Mouse (Mus musculus) liver, embryonic 13.5 days (tissue): ENCODE data around the gene Pgs1. TPM values are rescaled to one million over a fixed set of nuclear protein-coding genes. Genes with fewer than 3 reads are reported as not detected.

ENCODE experiments used
- ATAC-seq: fragments of 200-750 bp; cut with Nextera tagmentation; 2 replicates; pipeline ENCODE4 v1.8.0; 2017; ENCODE audit warnings: low read depth, mild to moderate bottlenecking, moderate number of reproducible peaks, moderate library complexity
- DNase-seq: peaks from one replicate; pipeline ENCODE4 v3.0.0; 2022
- H3K27ac ChIP-seq: fragments of 300-500 bp; sonication (generic); 2 replicates; pipeline ENCODE4 v1.5.1; 2015; ENCODE audit warnings: moderate library complexity, mild to moderate bottlenecking, inconsistent platforms
- H3K27me3 ChIP-seq: fragments of 300-500 bp; sonication (generic); 2 replicates; pipeline ENCODE4 v1.6.1; 2015; ENCODE audit warnings: mild to moderate bottlenecking, inconsistent platforms
- H3K36me3 ChIP-seq: fragments of 300-500 bp; sonication (generic); 2 replicates; pipeline ENCODE4 v1.6.1; 2015; ENCODE audit warnings: mild to moderate bottlenecking, inconsistent platforms
- H3K4me1 ChIP-seq: fragments of 300-500 bp; sonication (generic); replicated peaks from 2 replicates; pipeline ENCODE4 v1.6.1; 2015; ENCODE audit warnings: inconsistent platforms
- H3K4me2 ChIP-seq: fragments of 300-500 bp; sonication (generic); 2 replicates; pipeline ENCODE4 v1.6.1; 2015; ENCODE audit warnings: inconsistent platforms, mild to moderate bottlenecking, moderate library complexity
- H3K4me3 ChIP-seq: fragments of 300-500 bp; sonication (generic); replicated peaks from 2 replicates; pipeline ENCODE4 v1.5.1; 2015; ENCODE audit warnings: mild to moderate bottlenecking, inconsistent platforms
- H3K9ac ChIP-seq: fragments of 300-500 bp; sonication (generic); 2 replicates; pipeline ENCODE4 v1.6.1; 2015; ENCODE audit warnings: mild to moderate bottlenecking, inconsistent platforms
- H3K9me3 ChIP-seq: fragments of 300-500 bp; sonication (generic); replicated peaks from 2 replicates; pipeline ENCODE4 v1.6.1; 2016; ENCODE audit warnings: inconsistent platforms
- WGBS: fragments of 180-500 bp; shearing (Covaris S2); methylation state at CpG from one replicate; pipeline ENCODE4 v1.1.7; 2015; ENCODE audit not compliant: insufficient replicate concordance; 5-methylcytosine and 5-hydroxymethylcytosine counted together
- microRNA-seq: library from miRNA; unstranded; fragments of <30 nt; microRNA quantifications from one replicate; pipeline ENCODE4, GENCODE M21; 2016
- polyA plus RNA-seq: library from polyadenylated mRNA; unstranded; fragments of >200 nt; fragmentation: Nextera tagmentation; extraction: Ambion mirVana; gene quantifications from 2 replicates; pipeline ENCODE4 v1.2.1, GENCODE M21; 2015

Gene Pgs1
- polyA plus RNA-seq, 1 experiment from 2014 or later: 18.1 TPM

- 47% methylated on average over 11 of the region's 11 CpGs for WGBS
Observed at GRCm38 (mm10) chr11:118071227-118071912, 85.3 kb downstream of the Pgs1 start.

More at GRCm38 (mm10) chr11:118071227-118071912, 85.3 kb downstream of the Pgs1 start:
- no peaks in the 10 kb centered on the region for H3K36me3 ChIP-seq
- 0 out of 2 replicates have a peak, but pooled peaks cover 4% of the 10 kb centered on the region for H3K4me1 ChIP-seq
- H3K4me2 ChIP-seq: no peak overlapping the region
- no peak overlapping the region for H3K27ac ChIP-seq
- no peaks in the 10 kb centered on the region for H3K27me3 ChIP-seq
- no peak overlapping the region for H3K9ac ChIP-seq
- DNase-seq: no peak
- no peak for ATAC-seq
- H3K4me3 ChIP-seq: no peak overlapping the region
- no peaks in the 10 kb centered on the region for H3K9me3 ChIP-seq

Small RNA genes within 50 kb of the gene (microRNA-seq; reads per million reads assigned to microRNA genes)
- not detected for gene Mir6933

Other genes with a start within 250 kb of the Pgs1 start
- gene Tmc8, start 204.2 kb upstream of the Pgs1 start, polyA plus RNA-seq: 16.0 and 16.2 TPM in 2 replicates
- 53.0 and 53.7 TPM in 2 replicates for gene Tmc6, start 204.1 kb upstream of the Pgs1 start, polyA plus RNA-seq
- 78.8 and 85.7 TPM in 2 replicates for gene 6030468B19Rik, start 188.6 kb upstream of the Pgs1 start, polyA plus RNA-seq
- 0.30 TPM in 1 of 2 replicates, not detected in the other for gene Gm20708, start 176.6 kb upstream of the Pgs1 start, polyA plus RNA-seq
- gene Syngr2, start 176.6 kb upstream of the Pgs1 start, polyA plus RNA-seq: 50.5 and 55.3 TPM in 2 replicates
- gene Afmid, start 160.4 kb upstream of the Pgs1 start, polyA plus RNA-seq: 7.8 and 8.8 TPM in 2 replicates
- gene Tk1, start 160.2 kb upstream of the Pgs1 start, polyA plus RNA-seq: 150 TPM in 2 replicates
- 407 and 437 TPM in 2 replicates for gene Birc5, start 137.0 kb upstream of the Pgs1 start, polyA plus RNA-seq
- gene Tmem235, start 125.5 kb upstream of the Pgs1 start, polyA plus RNA-seq: not detected in 2 replicates
- gene Tha1, start 112.8 kb upstream of the Pgs1 start, polyA plus RNA-seq: 1.4 and 1.9 TPM in 2 replicates
- gene Socs3, start 16.2 kb upstream of the Pgs1 start, polyA plus RNA-seq: 6.7 and 6.9 TPM in 2 replicates
- gene Dnah17, start 144.3 kb downstream of the Pgs1 start, polyA plus RNA-seq: 0.07 and 0.10 TPM in 2 replicates